Mouse (Mus musculus) cortical plate, adult 2 months (tissue): ENCODE results near the gene Troap.

ENCODE experiments used
- CTCF ChIP-seq: fragments of 200-500 bp; IDR thresholded peaks from 2 replicates; pipeline ENCODE4 v1.5.1; 2011; ENCODE audit warnings: mild to moderate bottlenecking, control low read depth, low read length; ENCODE audit not compliant: insufficient read depth; ENCODE audit errors: extremely low read depth
- POLR2A ChIP-seq: fragments of 200-500 bp; IDR thresholded peaks from 2 replicates; pipeline ENCODE4 v1.6.1; 2011; ENCODE audit warnings: mild to moderate bottlenecking, low read length, control low read depth; ENCODE audit not compliant: insufficient read depth; ENCODE audit errors: extremely low read depth

DNA sequence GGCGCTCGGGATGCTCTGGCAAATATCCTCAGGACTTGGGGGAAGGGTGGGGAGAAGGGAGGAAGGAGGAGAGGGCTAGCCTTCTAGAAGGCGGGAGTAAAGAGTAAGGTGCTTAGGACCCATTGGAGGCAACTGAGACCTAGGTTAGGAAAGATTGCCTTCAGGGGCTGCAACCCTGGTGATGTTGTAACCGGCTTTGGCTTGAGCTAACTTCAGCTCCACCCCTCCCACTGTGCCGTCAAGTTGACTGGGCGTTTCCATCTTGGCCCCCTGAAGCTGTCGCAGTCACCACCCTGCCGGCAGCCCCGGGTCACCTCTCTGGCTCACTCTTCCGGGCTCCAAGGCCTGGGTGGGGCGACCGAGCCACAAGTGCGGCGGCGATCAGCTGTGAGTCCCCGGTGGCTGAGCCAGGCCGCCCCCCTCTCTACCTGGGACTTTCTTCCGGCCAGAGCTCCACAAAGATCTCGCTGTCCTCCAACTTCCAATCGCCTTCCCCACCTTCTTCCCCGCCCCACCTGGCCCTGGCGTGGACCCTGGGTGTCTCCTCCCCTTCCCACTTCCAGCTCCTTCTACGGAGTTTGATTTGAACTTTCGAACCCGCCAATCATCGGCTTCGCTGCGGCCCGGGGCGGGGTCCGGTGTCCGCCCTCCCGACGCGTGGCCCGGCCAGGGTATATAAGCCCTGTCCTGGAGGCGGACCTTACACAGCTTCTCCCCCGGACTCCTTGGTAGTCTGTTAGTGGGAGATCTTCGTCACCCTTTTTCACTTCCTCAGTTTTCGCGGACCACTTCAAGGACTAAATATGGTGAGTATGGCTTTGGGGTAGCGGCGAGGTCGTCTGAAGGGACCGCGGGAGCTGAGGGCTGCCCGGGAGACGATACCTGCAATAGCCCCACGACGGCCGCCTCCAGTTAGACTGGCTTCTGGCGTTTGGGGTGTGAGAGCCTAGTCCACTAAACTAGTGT lies 44.5 kb upstream of the Troap start, which contains the start of gene Tuba1c:
- TF ChIP-seq CTCF (no peak), POLR2A (no peak)
